Comparison of ENCODE assay signal across 14 mouse cellular contexts in genomic region chr12:16277567-16278332, GRCm38 (mm10).
A peak's percentile ranks its signal among the peaks of the same experiment; 100 is the strongest.
DNase-seq lines count a peak whose midpoint lies in the region; ATAC-seq lines count a peak whose summit lies in the region.
"Had no signal": no experiment of that assay in that cellular context is flagged by ENCODE, and none has a peak within 500 bp of the region (broad histone marks: within the 10 kb centered on the region; RNA-seq: fewer than 3 reads in every experiment).

No protein-coding gene starts in this region.

- H3K4me1 ChIP-seq in midbrain, embryonic 15.5 days: peaks cover 7% of the 10 kb centered on the region; the same call in 1 of the 2 replicates
- H3K4me1 ChIP-seq: embryonic facial prominence, embryonic 15.5 days; liver, embryonic 12.5 days had no signal

- no peaks in the 10 kb centered on the region for H3K27me3 ChIP-seq in midbrain, embryonic 15.5 days (replicated peaks)
- H3K27me3 ChIP-seq: embryonic facial prominence, embryonic 15.5 days; liver, embryonic 12.5 days had no signal

- WGBS in midbrain, embryonic 15.5 days: 33% methylated on average over 4 of the region's 4 CpGs

- ATAC-seq in midbrain, embryonic 15.5 days (replicated peaks): 0 out of 2 replicates have a peak, but pooled peaks have one; percentile 48
- ATAC-seq: liver, embryonic 12.5 days had no signal

- H3K4me3 ChIP-seq in midbrain, embryonic 15.5 days: no peak overlapping the region
- H3K4me3 ChIP-seq: embryonic facial prominence, embryonic 15.5 days; left cerebral cortex, adult 2 months; liver, embryonic 12.5 days had no signal

- H3K4me2 ChIP-seq in midbrain, embryonic 15.5 days: no peak overlapping the region
- H3K4me2 ChIP-seq: embryonic facial prominence, embryonic 15.5 days; liver, embryonic 12.5 days had no signal

- H3K27ac ChIP-seq in midbrain, embryonic 15.5 days: no peak overlapping the region
- H3K27ac ChIP-seq: embryonic facial prominence, embryonic 15.5 days; left cerebral cortex, adult 2 months; liver, embryonic 12.5 days had no signal

- no peaks in the 10 kb centered on the region for H3K36me3 ChIP-seq in midbrain, embryonic 15.5 days (replicated peaks)
- H3K36me3 ChIP-seq: embryonic facial prominence, embryonic 15.5 days; liver, embryonic 12.5 days had no signal

- peak; percentile 19 for DNase-seq in kidney, postnatal 10 days
- no peak for DNase-seq in kidney, adult 18-20 months
- DNase-seq in ZHBTc4 (ENCODE audit: low read depth, low spot score) (peak; percentile 22), adipocyte (ENCODE audit: low spot score) (no peak)
- DNase-seq in fibroblast of lung, adult 2 months (ENCODE audit: low read depth): peak; percentile 30
- DNase-seq in spleen, postnatal 4 days (ENCODE audit: low spot score in 2 of 2): no peak
- no peak for DNase-seq in adrenal gland, adult 8-10 months
- DNase-seq: cerebellum, adult 11 months; kidney, adult 9 months; right cerebral cortex, adult 18-20 months had no signal

- no peak overlapping the region for H3K9ac ChIP-seq in midbrain, embryonic 15.5 days
- H3K9ac ChIP-seq: embryonic facial prominence, embryonic 15.5 days; liver, embryonic 12.5 days had no signal

- H3K9me3 ChIP-seq in midbrain, embryonic 15.5 days: no peaks in the 10 kb centered on the region
- H3K9me3 ChIP-seq: embryonic facial prominence, embryonic 15.5 days; liver, embryonic 12.5 days had no signal

Comparison
In these comparisons a context has a peak if more than half of its experiments do, and no peak if none do; other contexts are left out.
1. DNase-seq: peak in kidney, postnatal 10 days (single experiment), ZHBTc4 (single experiment) and fibroblast of lung, adult 2 months (single experiment); none in kidney, adult 18-20 months (single experiment), adipocyte (single experiment), spleen, postnatal 4 days (0 of 2) and adrenal gland, adult 8-10 months (single experiment).